Mouse (Mus musculus) heart, embryonic 14.5 days (tissue): ENCODE results near the gene Fam169a. TPM values are rescaled to one million over a fixed set of nuclear protein-coding genes. Genes with fewer than 3 reads are reported as not detected.

Experiments used
- polyA plus RNA-seq: library from polyadenylated mRNA; unstranded; fragments of >200 nt; fragmentation: Nextera tagmentation; extraction: Ambion mirVana; gene quantifications from 2 replicates; pipeline ENCODE4 v1.2.1, GENCODE M21; 2014

Gene Fam169a
- polyA plus RNA-seq, 1 experiment from 2014 or later: 7.1 TPM

Other genes starting within 250 kb of the Fam169a start
- 0.31 and 0.46 TPM in 2 replicates for gene Gcnt4, start 142.6 kb upstream of the Fam169a start, polyA plus RNA-seq
- not detected in 2 replicates for gene 1700029F12Rik, start 32.9 kb upstream of the Fam169a start, polyA plus RNA-seq
- gene Gm6169, start 32.0 kb downstream of the Fam169a start, polyA plus RNA-seq: 3.6 and 4.2 TPM in 2 replicates
- 27.9 and 29.5 TPM in 2 replicates for gene Gfm2, start 70.7 kb downstream of the Fam169a start, polyA plus RNA-seq
- 58.3 and 62.3 TPM in 2 replicates for gene Nsa2, start 70.7 kb downstream of the Fam169a start, polyA plus RNA-seq
- 38.3 and 39.1 TPM in 2 replicates for gene Hexb, start 131.1 kb downstream of the Fam169a start, polyA plus RNA-seq
- gene Enc1, start 173.8 kb downstream of the Fam169a start, polyA plus RNA-seq: 3.5 and 5.1 TPM in 2 replicates